ENCODE assay signal across 15 mouse cellular contexts in the genomic region with DNA sequence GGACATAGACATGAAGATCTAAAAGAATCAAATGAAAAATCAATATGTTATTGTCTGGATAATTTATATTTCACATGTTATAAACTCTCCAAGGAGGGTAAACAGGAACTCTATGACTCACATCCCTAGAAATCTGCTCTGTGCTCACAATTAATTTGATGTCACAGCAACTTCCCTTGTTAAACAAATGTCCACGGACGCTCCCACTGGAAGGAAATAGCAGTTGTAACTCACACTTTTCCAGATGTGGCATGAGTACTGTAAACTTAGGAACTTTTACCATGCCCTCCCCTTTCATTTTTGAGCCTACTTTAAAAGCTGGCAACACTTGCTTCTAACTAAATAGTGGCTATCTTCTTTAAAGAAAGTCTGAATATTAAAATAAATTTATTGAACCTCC.
DNase-seq lines count a peak whose midpoint lies in the region; ATAC-seq and TF ChIP-seq lines count a peak whose summit lies in the region.
"Had no signal": no experiment of that assay in that cellular context is flagged by ENCODE, and none has a peak within 500 bp of the region (broad histone marks: within the 10 kb centered on the region; RNA-seq: fewer than 3 reads in every experiment).

No protein-coding gene starts in this region.

- H3K4me3 ChIP-seq in limb, embryonic 14.5 days (replicated peaks; ENCODE audit: low read length) = no peak overlapping the region
- no peak overlapping the region for H3K4me3 ChIP-seq in limb, embryonic 10.5 days
- H3K4me3 ChIP-seq: forebrain, embryonic 15.5 days; hindbrain, embryonic 12.5 days; intestine, embryonic 15.5 days; limb, embryonic 12.5 days; midbrain, embryonic 12.5 days had no signal

- H3K36me3 ChIP-seq in limb, embryonic 14.5 days (ENCODE audit: control insufficient read depth, insufficient read depth, low read length) = no peaks in the 10 kb centered on the region
- H3K36me3 ChIP-seq in limb, embryonic 10.5 days = no peaks in the 10 kb centered on the region
- H3K36me3 ChIP-seq: forebrain, embryonic 15.5 days; hindbrain, embryonic 12.5 days; intestine, embryonic 15.5 days; limb, embryonic 12.5 days; midbrain, embryonic 12.5 days had no signal

- no peaks in the 10 kb centered on the region for H3K9me3 ChIP-seq in limb, embryonic 14.5 days (ENCODE audit: control insufficient read depth, low read length)
- no peaks in the 10 kb centered on the region for H3K9me3 ChIP-seq in limb, embryonic 10.5 days (replicated peaks)
- H3K9me3 ChIP-seq: forebrain, embryonic 15.5 days; hindbrain, embryonic 12.5 days; intestine, embryonic 15.5 days; limb, embryonic 12.5 days; midbrain, embryonic 12.5 days had no signal

- no peak overlapping the region for H3K4me2 ChIP-seq in limb, embryonic 14.5 days (replicated peaks; ENCODE audit: low read depth, low read length, severe bottlenecking)
- H3K4me2 ChIP-seq: forebrain, embryonic 15.5 days; hindbrain, embryonic 12.5 days; intestine, embryonic 15.5 days; limb, embryonic 12.5 days; midbrain, embryonic 12.5 days had no signal

- intact Hi-C loops in heart, postnatal 25 days (cut with DNase I) = loop anchor here (2.0 to 5.0 kb wide), 4 partner anchors 111 to 196 kb away; no protein-coding TSS in a partner anchor

- no peak overlapping the region for H3K9ac ChIP-seq in limb, embryonic 14.5 days (ENCODE audit: low read depth, low read length, severe bottlenecking)
- H3K9ac ChIP-seq: forebrain, embryonic 15.5 days; hindbrain, embryonic 12.5 days; intestine, embryonic 15.5 days; limb, embryonic 12.5 days; midbrain, embryonic 12.5 days had no signal

- peak; percentile 33 to 77 for DNase-seq in heart, adult 18-20 months
- no peak for DNase-seq in heart, postnatal 25 days (ENCODE audit: low spot score)
- DNase-seq in limb, embryonic 14.5 days (ENCODE audit: low spot score) = peak; percentile 36
- no peak for DNase-seq in limb, embryonic 10.5 days (ENCODE audit: low spot score)
- peak; percentile 51 for DNase-seq in kidney, postnatal 14 days
- DNase-seq in skeletal muscle tissue, adult 2 months (ENCODE audit: low read depth, low spot score) = peak; percentile 48
- DNase-seq: cerebellum, adult 11-12 months; gastrocnemius, postnatal 14 days had no signal

- no peak for TF ChIP-seq POLR2A in limb, embryonic 14.5 days (IDR thresholded peaks at IDR 0.05; ENCODE audit: borderline replicate concordance, extremely low read depth, insufficient read depth, insufficient read length)

- H3K27me3 ChIP-seq in limb, embryonic 14.5 days (ENCODE audit: control insufficient read depth, insufficient read depth, low read length) = no peaks in the 10 kb centered on the region
- H3K27me3 ChIP-seq in limb, embryonic 10.5 days (ENCODE audit: low read depth, poor library complexity, severe bottlenecking) = no peaks in the 10 kb centered on the region
- H3K27me3 ChIP-seq: forebrain, embryonic 15.5 days; hindbrain, embryonic 12.5 days; intestine, embryonic 15.5 days; limb, embryonic 12.5 days had no signal

- 0 out of 2 replicates have a peak, but pooled peaks cover 2% of the 10 kb centered on the region for H3K4me1 ChIP-seq in limb, embryonic 14.5 days (ENCODE audit: control insufficient read depth, insufficient read depth, low read length)
- H3K4me1 ChIP-seq in limb, embryonic 10.5 days = peaks cover 23% of the 10 kb centered on the region
- H3K4me1 ChIP-seq: forebrain, embryonic 15.5 days; hindbrain, embryonic 12.5 days; intestine, embryonic 15.5 days; midbrain, embryonic 12.5 days had no signal

- 29% methylated on average over 2 of the region's 2 CpGs for WGBS in limb, embryonic 14.5 days
- 37% methylated on average over 2 of the region's 2 CpGs for WGBS in limb, embryonic 10.5 days

- no peak for ATAC-seq in limb, embryonic 14.5 days (ENCODE audit: low FRiP score, low read depth)
- ATAC-seq in megakaryocyte-erythroid progenitor cell, adult 5-6 weeks (replicated peaks; ENCODE audit: low FRiP score, low TSS enrichment, poor library complexity, severe bottlenecking) = no peak
- ATAC-seq: CD4-positive, CD25-positive, alpha-beta regulatory T cell, adult 4 months; forebrain, embryonic 15.5 days; intestine, embryonic 15.5 days had no signal

- H3K27ac ChIP-seq in limb, embryonic 14.5 days (replicated peaks; ENCODE audit: low read depth, low read length) = no peak overlapping the region
- no peak overlapping the region for H3K27ac ChIP-seq in limb, embryonic 10.5 days
- H3K27ac ChIP-seq: forebrain, embryonic 15.5 days; hindbrain, embryonic 12.5 days; intestine, embryonic 15.5 days; limb, embryonic 12.5 days; midbrain, embryonic 12.5 days had no signal

Comparison
In these comparisons a context has a peak if more than half of its experiments do, and no peak if none do; other contexts are left out.
1. DNase-seq: peak in heart, adult 18-20 months (2 of 2), limb, embryonic 14.5 days (single experiment), kidney, postnatal 14 days (single experiment) and skeletal muscle tissue, adult 2 months (single experiment); none in heart, postnatal 25 days (single experiment) and limb, embryonic 10.5 days (single experiment).